Mouse (Mus musculus) C2C12 (cell line): ENCODE results near the gene Scn10a.

Experiments
- CEBPB ChIP-seq: IDR thresholded peaks from one replicate; pipeline ENCODE4 v1.6.1; 2011; ENCODE audit warnings: low read depth, mild to moderate bottlenecking, control low read depth, moderate library complexity
- CTCF ChIP-seq: IDR thresholded peaks from one replicate; pipeline ENCODE4 v1.5.1; 2011; ENCODE audit not compliant: control insufficient read depth, insufficient read depth, insufficient read length
- FOSL1 ChIP-seq: IDR thresholded peaks from one replicate; pipeline ENCODE4 v1.8.0; 2011; ENCODE audit warnings: mild to moderate bottlenecking, low read length; ENCODE audit not compliant: poor library complexity, insufficient read depth, severe bottlenecking
- MAX ChIP-seq: IDR thresholded peaks from one replicate; pipeline ENCODE4 v1.6.1; 2011; ENCODE audit warnings: mild to moderate bottlenecking, control low read depth
- MYOD1 ChIP-seq: IDR thresholded peaks from one replicate; pipeline ENCODE4 v1.6.1; 2011; ENCODE audit warnings: low read depth; ENCODE audit not compliant: control insufficient read depth, insufficient read length
- MYOG ChIP-seq: IDR thresholded peaks from one replicate; pipeline ENCODE4 v1.6.1; 2011; ENCODE audit not compliant: control insufficient read depth, insufficient read length; ENCODE audit errors: extremely low read depth
- USF1 ChIP-seq: IDR thresholded peaks from one replicate; pipeline ENCODE4 v1.6.1; 2011; ENCODE audit warnings: low read depth, mild to moderate bottlenecking, control low read depth, moderate library complexity

- TF ChIP-seq CTCF (no peak), USF1 (peak; percentile 66), MYOG (no peak), MYOD1 (no peak), MAX (no peak), FOSL1 (no peak), CEBPB (no peak)
Observed at GRCm38 (mm10) chr9:119741101-119741786, 22.1 kb upstream of the Scn10a start.
